Mouse (Mus musculus) lung, embryonic 15.5 days (tissue): Measurements from ENCODE around the gene Btbd11. TPM values are rescaled to one million over a fixed set of nuclear protein-coding genes. Genes with fewer than 3 reads are reported as not detected.

Source experiments
- ATAC-seq: fragments of 200-750 bp; cut with Nextera tagmentation; 2 replicates; pipeline ENCODE4 v1.8.0; 2017; ENCODE audit warnings: moderate number of reproducible peaks, borderline replicate concordance; ENCODE audit not compliant: low FRiP score, low TSS enrichment; ENCODE audit errors: extremely low read depth
- H3K27ac ChIP-seq: fragments of 300-500 bp; sonication (generic); 2 replicates; pipeline ENCODE4 v1.5.1; 2015; ENCODE audit warnings: moderate library complexity, mild to moderate bottlenecking, inconsistent platforms
- H3K27me3 ChIP-seq: fragments of 300-500 bp; sonication (generic); 2 replicates; pipeline ENCODE4 v1.6.1; 2015; ENCODE audit warnings: inconsistent platforms
- H3K36me3 ChIP-seq: fragments of 300-500 bp; sonication (generic); 2 replicates; pipeline ENCODE4 v1.6.1; 2015; ENCODE audit warnings: inconsistent platforms
- H3K4me1 ChIP-seq: fragments of 300-500 bp; sonication (generic); 2 replicates; pipeline ENCODE4 v1.6.1; 2015; ENCODE audit warnings: inconsistent platforms
- H3K4me2 ChIP-seq: fragments of 300-500 bp; sonication (generic); 2 replicates; pipeline ENCODE4 v1.6.1; 2015; ENCODE audit warnings: inconsistent platforms, mild to moderate bottlenecking, moderate library complexity
- H3K4me3 ChIP-seq: fragments of 300-500 bp; sonication (generic); 2 replicates; pipeline ENCODE4 v1.5.1; 2015; ENCODE audit warnings: mild to moderate bottlenecking, inconsistent platforms
- H3K9ac ChIP-seq: fragments of 300-500 bp; sonication (generic); 2 replicates; pipeline ENCODE4 v1.6.1; 2015; ENCODE audit warnings: inconsistent platforms
- H3K9me3 ChIP-seq: fragments of 300-500 bp; sonication (generic); 2 replicates; pipeline ENCODE4 v1.6.1; 2016; ENCODE audit warnings: inconsistent platforms
- WGBS: fragments of 180-500 bp; shearing (Covaris S2); methylation state at CpG from one replicate; pipeline ENCODE4 v1.1.7; 2015; 5-methylcytosine and 5-hydroxymethylcytosine counted together
- polyA plus RNA-seq: library from polyadenylated mRNA; unstranded; fragments of >200 nt; fragmentation: Nextera tagmentation; extraction: Ambion mirVana; gene quantifications from 2 replicates; pipeline ENCODE4 v1.2.1, GENCODE M21; 2015

Gene Btbd11
- polyA plus RNA-seq, 1 experiment from 2014 or later = 2.0 TPM

DNA sequence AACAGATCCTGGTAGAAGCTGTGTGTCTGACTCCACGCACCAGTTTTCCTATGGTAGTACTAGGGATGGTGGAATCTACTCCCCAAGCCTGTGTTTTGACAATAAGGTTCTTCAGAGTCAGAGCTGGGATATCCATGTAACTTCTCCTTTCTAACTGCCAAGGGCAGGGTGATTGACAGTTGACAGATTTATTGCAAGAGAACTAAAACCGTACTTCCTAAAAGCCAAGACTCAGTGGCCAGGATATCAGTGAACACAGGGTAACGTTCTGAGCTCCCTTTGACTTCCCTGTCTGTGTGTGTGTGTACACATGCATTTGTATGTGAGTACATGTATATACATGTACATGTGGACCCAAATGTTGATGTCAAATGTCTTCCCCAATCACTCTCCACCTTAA, 201.1 kb downstream of the Btbd11 start:
- no peak overlapping the region for H3K4me2 ChIP-seq
- H3K4me1 ChIP-seq = 0 out of 2 replicates have a peak, but pooled peaks cover 3% of the 10 kb centered on the region
- H3K27me3 ChIP-seq = no peaks in the 10 kb centered on the region
- H3K36me3 ChIP-seq = no peaks in the 10 kb centered on the region
- no peak overlapping the region for H3K27ac ChIP-seq
- no peak overlapping the region for H3K9ac ChIP-seq
- no peaks in the 10 kb centered on the region for H3K9me3 ChIP-seq
- no peak overlapping the region for H3K4me3 ChIP-seq
- no peak for ATAC-seq
- 82% methylated on average over 3 of the region's 3 CpGs for WGBS

DNA sequence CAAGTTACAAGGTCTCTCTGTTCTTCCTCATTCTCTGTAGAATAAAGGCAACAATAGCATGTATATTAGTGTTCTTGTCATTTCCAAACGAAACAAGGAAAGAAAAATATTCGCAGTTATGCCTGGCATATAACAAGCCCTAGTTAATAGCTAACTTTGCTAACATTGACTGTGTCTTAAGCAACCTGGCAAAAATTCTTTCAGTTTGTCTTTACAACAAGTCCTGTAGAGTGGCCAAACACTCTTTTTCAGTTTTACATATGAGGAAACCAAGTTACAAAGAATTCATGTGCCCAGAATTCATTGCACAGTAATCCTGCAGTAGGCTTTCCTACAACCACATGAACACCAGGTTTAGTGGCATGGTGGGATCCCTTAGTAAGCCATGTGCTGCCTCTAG, 203.4 kb downstream of the Btbd11 start:
- Histone ChIP-seq H3K4me3 (no peak overlapping the region), H3K4me1 (0 out of 2 replicates have a peak, but pooled peaks cover 3% of the 10 kb centered on the region), H3K27ac (no peak overlapping the region), H3K27me3 (no peaks in the 10 kb centered on the region), H3K36me3 (no peaks in the 10 kb centered on the region), H3K9me3 (no peaks in the 10 kb centered on the region), H3K4me2 (no peak overlapping the region), H3K9ac (no peak overlapping the region)
- 84% methylated on average over 2 of the region's 2 CpGs for WGBS
- no peak for ATAC-seq

DNA sequence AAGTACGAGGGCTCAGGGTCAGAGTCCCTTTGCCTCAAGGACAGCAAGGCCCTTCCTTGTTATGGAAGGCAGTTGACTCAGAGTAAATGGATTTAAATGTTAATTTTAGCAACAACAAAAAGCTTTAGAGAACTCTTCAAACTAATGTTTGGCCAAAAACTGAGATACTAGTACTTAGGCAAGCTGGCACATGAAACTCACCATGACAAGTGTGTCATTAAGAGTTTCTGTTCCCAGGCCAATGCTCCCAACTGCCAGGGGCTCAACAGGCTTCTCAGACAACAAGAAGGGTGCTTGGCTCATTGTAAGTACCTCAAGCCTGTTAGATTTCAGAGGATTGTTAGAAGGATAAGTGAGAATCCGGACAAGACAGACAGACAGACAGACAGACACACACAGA, 204.7 kb downstream of the Btbd11 start:
- Histone ChIP-seq H3K27me3 (no peaks in the 10 kb centered on the region), H3K27ac (no peak overlapping the region), H3K4me3 (no peak overlapping the region), H3K36me3 (no peaks in the 10 kb centered on the region), H3K9ac (no peak overlapping the region), H3K9me3 (no peaks in the 10 kb centered on the region), H3K4me2 (no peak overlapping the region), H3K4me1 (0 out of 2 replicates have a peak, but pooled peaks cover 3% of the 10 kb centered on the region)
- no peak for ATAC-seq
- 88% methylated on average over 2 of the region's 2 CpGs for WGBS

DNA sequence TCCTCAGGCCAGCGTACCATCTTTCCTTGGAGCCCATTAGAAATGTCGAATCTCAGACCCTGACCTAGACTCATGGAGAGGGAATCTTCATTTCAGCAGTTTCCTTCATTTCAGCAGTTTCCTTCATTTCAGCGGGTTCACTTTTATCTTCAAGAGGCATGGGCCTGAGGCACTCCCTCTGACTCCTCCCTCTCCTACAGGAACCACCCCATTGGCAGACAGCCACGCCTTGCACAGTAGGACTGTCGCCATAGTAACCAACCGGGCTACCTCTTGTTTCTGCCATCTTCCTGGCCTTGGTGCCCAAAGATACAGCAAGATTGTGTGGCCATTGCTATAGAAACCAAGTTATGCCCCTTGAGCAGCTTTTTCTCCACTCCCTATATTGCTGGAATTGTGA, 205.4 kb downstream of the Btbd11 start:
- H3K27me3 ChIP-seq = no peaks in the 10 kb centered on the region
- H3K36me3 ChIP-seq = no peaks in the 10 kb centered on the region
- peak; percentile 55; the same call in 1 of the 2 replicates for ATAC-seq
- 37% methylated on average over 6 of the region's 6 CpGs for WGBS
- H3K9ac ChIP-seq = no peak overlapping the region
- H3K4me1 ChIP-seq = 0 out of 2 replicates have a peak, but pooled peaks cover 3% of the 10 kb centered on the region
- H3K4me2 ChIP-seq = no peak overlapping the region
- H3K4me3 ChIP-seq = no peak overlapping the region
- no peaks in the 10 kb centered on the region for H3K9me3 ChIP-seq
- no peak overlapping the region for H3K27ac ChIP-seq

DNA sequence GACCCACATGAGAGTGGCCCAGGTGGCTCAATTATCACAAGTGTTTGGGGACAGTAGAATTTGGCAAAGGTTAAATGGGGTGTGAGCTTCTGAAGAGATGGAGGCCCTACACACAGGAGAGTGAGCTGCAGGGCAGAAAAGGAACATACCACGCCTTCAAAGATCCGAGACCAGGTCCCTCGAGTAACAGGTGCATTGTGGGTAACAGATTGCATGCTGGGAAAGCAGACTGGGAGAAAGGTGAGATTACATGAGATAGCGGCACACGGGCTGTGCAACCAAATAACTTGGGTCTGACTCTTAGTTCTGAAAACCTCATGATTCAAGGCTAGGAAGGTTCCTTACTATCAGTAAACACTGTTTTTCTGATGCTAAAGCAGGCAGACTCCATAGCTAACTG, 209.7 kb downstream of the Btbd11 start:
- H3K4me1 ChIP-seq = peaks cover 7% of the 10 kb centered on the region; the same call in 1 of the 2 replicates
- no peaks in the 10 kb centered on the region for H3K36me3 ChIP-seq
- H3K27me3 ChIP-seq = peaks cover 5% of the 10 kb centered on the region; the same call in 1 of the 2 replicates
- WGBS = 80% methylated on average over 5 of the region's 5 CpGs
- ATAC-seq = no peak
- H3K27ac ChIP-seq = no peak overlapping the region
- H3K4me3 ChIP-seq = no peak overlapping the region
- no peaks in the 10 kb centered on the region for H3K9me3 ChIP-seq
- no peak overlapping the region for H3K9ac ChIP-seq
- no peak overlapping the region for H3K4me2 ChIP-seq

DNA sequence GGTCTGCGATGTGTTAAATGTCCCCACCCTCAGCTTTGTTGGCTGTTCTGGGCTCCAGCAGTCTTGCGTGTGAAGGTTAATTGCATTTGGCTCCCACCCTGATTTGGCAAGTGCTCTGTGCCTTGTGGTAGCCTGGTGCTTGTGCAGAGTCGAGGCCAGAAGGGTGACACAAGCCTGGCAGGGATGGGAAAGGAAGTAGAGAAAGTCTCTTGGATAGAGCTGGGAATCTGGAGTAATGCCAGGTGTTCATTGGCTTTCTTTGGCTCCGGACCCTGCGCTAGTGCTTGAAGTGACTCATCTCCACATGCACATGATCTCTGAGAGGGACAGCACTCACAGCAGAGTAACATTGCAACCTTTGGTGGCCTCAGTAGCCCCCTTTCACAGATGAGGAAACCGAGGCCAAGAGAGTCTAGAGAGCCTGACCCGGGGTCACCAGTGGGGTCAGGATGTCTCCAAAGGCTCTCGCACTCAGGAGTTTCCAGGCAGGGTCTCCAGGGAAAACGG, 211.5 kb downstream of the Btbd11 start:
- ATAC-seq = peak; percentile 56
- 26% methylated on average over 9 of the region's 9 CpGs for WGBS
- Histone ChIP-seq H3K9me3 (no peaks in the 10 kb centered on the region), H3K4me3 (peak overlapping the region; percentile 37), H3K27me3 (peaks cover 5% of the 10 kb centered on the region; the same call in 1 of the 2 replicates), H3K36me3 (no peaks in the 10 kb centered on the region), H3K27ac (no peak overlapping the region), H3K9ac (no peak overlapping the region), H3K4me2 (peak overlapping the region; percentile 86), H3K4me1 (peaks cover 7% of the 10 kb centered on the region; the same call in 1 of the 2 replicates)

DNA sequence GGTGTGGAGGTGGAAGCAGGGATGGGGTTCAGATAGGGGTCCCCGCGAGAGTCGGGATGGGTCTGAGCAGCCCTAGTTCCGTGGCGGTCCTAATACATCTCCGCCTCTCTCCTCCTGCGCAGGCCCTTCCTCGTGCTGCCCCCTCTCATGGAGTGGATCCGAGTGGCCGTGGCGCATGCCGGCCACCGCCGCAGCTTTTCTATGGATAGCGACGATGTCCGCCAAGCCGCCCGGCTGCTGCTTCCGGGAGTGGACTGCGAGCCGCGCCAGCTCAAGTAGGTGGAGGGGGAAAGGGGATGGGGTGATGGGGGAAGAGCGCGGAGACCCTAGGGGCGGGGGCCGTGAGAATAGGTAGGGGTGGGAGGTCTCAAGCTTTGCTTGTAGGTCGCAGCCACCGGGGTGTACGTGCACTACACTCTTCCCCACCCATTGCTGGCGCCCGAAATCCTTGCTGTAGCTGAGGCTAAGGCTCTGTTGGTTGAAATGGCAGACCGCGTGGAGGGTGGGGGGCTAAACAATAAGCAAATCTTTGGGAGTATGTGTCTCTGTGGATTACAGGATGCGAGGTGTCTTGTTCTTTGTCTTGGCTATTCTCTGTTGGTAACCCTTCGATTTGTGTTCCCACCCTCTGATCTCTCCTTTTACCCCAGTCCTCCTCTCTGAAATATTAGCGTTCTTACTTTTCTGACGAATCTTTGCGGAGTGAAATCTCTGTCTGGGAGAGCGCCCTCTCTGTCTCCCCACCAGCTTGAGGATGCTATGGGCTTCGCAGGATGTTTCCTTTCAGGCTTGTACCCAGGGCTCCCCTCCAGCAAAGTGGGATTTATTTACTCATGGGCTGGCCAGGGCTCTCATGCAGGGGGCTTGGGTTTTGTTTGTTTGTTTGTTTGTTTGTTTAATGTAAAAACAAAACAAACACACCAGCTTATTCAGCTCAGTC, 212.3 kb downstream of the Btbd11 start:
- ATAC-seq = peak; percentile 56
- peak overlapping the region; percentile 24; the same call in 1 of the 2 replicates for H3K9ac ChIP-seq
- 1% methylated on average over 41 of the region's 41 CpGs for WGBS

DNA sequence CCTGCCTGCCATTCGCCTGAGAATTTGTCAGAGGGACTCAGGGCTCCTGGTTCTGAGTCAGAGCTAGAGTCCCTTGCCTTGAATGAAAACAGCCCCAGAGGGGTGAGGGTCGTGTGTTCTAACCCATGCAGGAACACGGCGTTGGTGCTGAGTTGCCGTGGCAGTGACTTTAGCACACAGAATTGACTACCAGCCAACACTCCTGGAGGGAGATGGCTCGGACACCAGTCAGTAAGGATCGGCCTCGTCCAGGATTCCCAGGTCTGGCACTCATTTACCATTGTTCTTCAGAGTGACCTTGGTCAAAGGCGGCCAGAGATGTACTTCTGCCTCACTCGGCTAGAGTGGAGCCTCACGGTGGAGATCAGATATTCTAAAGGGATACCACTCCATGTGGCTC, 215.9 kb downstream of the Btbd11 start:
- Histone ChIP-seq H3K27ac (no peak overlapping the region), H3K9me3 (no peaks in the 10 kb centered on the region), H3K4me2 (no peak overlapping the region), H3K4me3 (no peak overlapping the region), H3K9ac (no peak overlapping the region), H3K27me3 (peaks cover 5% of the 10 kb centered on the region; the same call in 1 of the 2 replicates), H3K36me3 (no peaks in the 10 kb centered on the region), H3K4me1 (peaks cover 7% of the 10 kb centered on the region; the same call in 1 of the 2 replicates)
- ATAC-seq = no peak
- 73% methylated on average over 11 of the region's 11 CpGs for WGBS

More for the DNA sequence above, 212.3 kb downstream of the Btbd11 start:
- peaks cover 7% of the 10 kb centered on the region; the same call in 1 of the 2 replicates for H3K4me1 ChIP-seq
- H3K27me3 ChIP-seq = peaks cover 5% of the 10 kb centered on the region; the same call in 1 of the 2 replicates
- H3K36me3 ChIP-seq = no peaks in the 10 kb centered on the region
- no peaks in the 10 kb centered on the region for H3K9me3 ChIP-seq
- H3K27ac ChIP-seq = no peak overlapping the region
- H3K4me2 ChIP-seq = peak overlapping the region; percentile 86
- peak overlapping the region; percentile 37 for H3K4me3 ChIP-seq

DNA sequence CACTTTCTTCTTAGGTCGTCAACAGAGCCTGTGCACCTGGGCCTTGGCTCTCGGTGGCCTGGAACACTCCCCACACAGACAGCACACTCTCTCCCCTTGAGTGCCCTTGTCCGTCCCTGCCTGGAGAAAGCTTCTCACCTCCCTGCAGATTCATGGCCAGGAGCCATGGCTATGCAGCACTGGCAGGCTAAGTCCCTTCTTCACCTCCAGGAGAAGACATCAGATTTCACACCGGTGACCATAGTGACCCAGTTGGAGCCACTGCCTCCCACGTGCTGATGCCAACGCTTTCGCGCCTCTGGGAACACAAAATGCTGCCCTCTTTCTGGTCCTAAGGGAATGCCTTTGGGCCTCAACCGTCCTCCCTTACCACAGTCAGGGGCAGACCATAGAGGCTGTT, 217.9 kb downstream of the Btbd11 start:
- Histone ChIP-seq H3K9ac (no peak overlapping the region), H3K27me3 (no peaks in the 10 kb centered on the region), H3K4me1 (no peaks in the 10 kb centered on the region), H3K36me3 (no peaks in the 10 kb centered on the region), H3K9me3 (no peaks in the 10 kb centered on the region), H3K27ac (no peak overlapping the region), H3K4me2 (no peak overlapping the region), H3K4me3 (no peak overlapping the region)
- WGBS = 64% methylated on average over 9 of the region's 9 CpGs
- ATAC-seq = no peak

DNA sequence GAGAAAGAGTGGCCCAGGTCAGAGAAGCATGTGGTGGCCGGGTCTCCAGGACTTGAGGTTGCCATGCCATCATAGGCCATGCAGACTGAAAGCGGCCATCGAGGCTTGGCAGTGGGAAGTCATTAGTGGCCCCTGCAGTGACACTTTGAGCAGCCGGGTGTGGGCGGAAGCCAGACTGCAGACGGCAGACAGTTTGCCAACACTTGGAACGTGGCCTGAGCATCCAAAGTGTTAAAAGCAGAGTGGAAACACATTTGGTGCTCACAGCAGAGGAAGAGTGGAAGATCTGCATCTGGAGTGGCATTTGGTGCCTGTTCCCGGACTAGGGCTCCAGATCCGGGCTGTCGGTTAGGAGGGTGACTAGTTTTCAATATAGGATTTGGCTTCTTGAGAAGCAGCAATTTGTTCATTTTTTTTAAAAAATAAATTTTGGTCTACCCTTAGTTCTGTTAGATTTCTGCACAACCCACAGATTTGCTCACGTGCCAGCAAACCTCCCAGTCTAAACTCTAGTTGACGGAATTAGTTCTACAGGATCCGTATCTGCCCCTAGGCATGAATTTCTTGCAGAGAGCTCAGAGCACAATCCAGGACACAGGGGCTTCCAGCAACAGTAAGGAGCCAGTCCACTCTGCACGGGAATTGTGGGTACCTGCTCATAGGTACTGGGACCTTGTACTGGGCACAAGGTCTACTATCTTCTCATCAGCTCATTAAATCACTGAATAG, 222.1 kb downstream of the Btbd11 start:
- no peak for ATAC-seq
- no peak overlapping the region for H3K4me2 ChIP-seq
- 74% methylated on average over 14 of the region's 14 CpGs for WGBS
- no peak overlapping the region for H3K9ac ChIP-seq
- H3K9me3 ChIP-seq = no peaks in the 10 kb centered on the region
- H3K27me3 ChIP-seq = no peaks in the 10 kb centered on the region
- no peaks in the 10 kb centered on the region for H3K4me1 ChIP-seq
- no peak overlapping the region for H3K27ac ChIP-seq
- H3K4me3 ChIP-seq = no peak overlapping the region
- H3K36me3 ChIP-seq = no peaks in the 10 kb centered on the region

DNA sequence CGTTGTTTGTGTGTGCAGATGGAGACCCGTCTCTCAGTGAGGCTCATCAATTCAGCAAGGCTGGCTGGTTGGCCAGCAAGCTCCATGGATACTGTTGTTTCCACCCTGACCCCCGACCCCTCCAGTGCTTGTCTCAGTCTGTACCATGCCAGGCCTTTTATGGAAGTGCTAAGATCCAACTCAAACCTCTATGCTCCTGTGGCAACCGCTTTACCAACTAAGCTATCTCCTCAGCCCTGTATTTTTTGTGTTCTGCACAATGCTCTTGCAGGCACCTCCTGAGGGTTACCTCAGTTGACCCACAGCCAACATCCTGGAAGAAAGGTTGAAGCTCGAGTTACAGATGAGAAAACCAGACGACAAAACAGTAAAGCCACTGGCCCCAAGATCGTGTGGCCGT, 230.5 kb downstream of the Btbd11 start:
- Histone ChIP-seq H3K36me3 (no peaks in the 10 kb centered on the region), H3K4me3 (no peak overlapping the region), H3K4me1 (no peaks in the 10 kb centered on the region), H3K27me3 (no peaks in the 10 kb centered on the region), H3K9ac (no peak overlapping the region), H3K4me2 (no peak overlapping the region), H3K9me3 (no peaks in the 10 kb centered on the region), H3K27ac (no peak overlapping the region)
- ATAC-seq = no peak
- WGBS = 52% methylated on average over 8 of the region's 8 CpGs
